Mouse (Mus musculus) brain, embryonic 14.5 days (tissue): ENCODE results near the gene Sgsm3.

Experiments used
- CTCF ChIP-seq: fragments of 200-500 bp; IDR thresholded peaks from 2 replicates; pipeline ENCODE4 v1.5.1; 2012; ENCODE audit warnings: inconsistent platforms, mild to moderate bottlenecking, moderate library complexity, borderline replicate concordance; ENCODE audit not compliant: insufficient read depth, insufficient read length; ENCODE audit errors: extremely low read depth
- POLR2A ChIP-seq: fragments of 200-500 bp; IDR thresholded peaks from 2 replicates; pipeline ENCODE4 v1.6.1; 2012; ENCODE audit warnings: mild to moderate bottlenecking, inconsistent platforms, borderline replicate concordance; ENCODE audit not compliant: poor library complexity, insufficient read depth, insufficient read length, severe bottlenecking; ENCODE audit errors: extremely low read depth

GRCm38 (mm10) chr15:81042276-81042931 lies 64.8 kb downstream of the Sgsm3 start:
- peak; percentile 31; the same call in 1 of the 2 replicates for TF ChIP-seq CTCF
- TF ChIP-seq POLR2A = no peak
